Mouse (Mus musculus): ENCODE measurements around the gene Aff1.

Gene Aff1

GRCm38 (mm10) chr5:103770447-103771222 is 78.5 kb downstream of the Aff1 start:
- DNase-seq (ENCODE audit: extremely low spot score, low spot score), result no peak

GRCm38 (mm10) chr5:103771380-103771779 is 79.2 kb downstream of the Aff1 start:
- no peak for DNase-seq (ENCODE audit: extremely low spot score, low spot score)

- no peak for DNase-seq (ENCODE audit: extremely low spot score, low spot score)
These were observed 80.1 kb downstream of the Aff1 start for GRCm38 (mm10) chr5:103772252-103772651.

GRCm38 (mm10) chr5:103773100-103773552 is 81.0 kb downstream of the Aff1 start:
- peak; percentile 45 for DNase-seq (ENCODE audit: extremely low spot score, low spot score)

GRCm38 (mm10) chr5:103774703-103775333 is 82.6 kb downstream of the Aff1 start:
- DNase-seq (ENCODE audit: extremely low spot score, low spot score), result no peak

GRCm38 (mm10) chr5:103775429-103775828 is 83.3 kb downstream of the Aff1 start:
- no peak for DNase-seq (ENCODE audit: extremely low spot score, low spot score)

- no peak for DNase-seq (ENCODE audit: extremely low spot score, low spot score)
These were observed 84.7 kb downstream of the Aff1 start for GRCm38 (mm10) chr5:103776842-103777241.

GRCm38 (mm10) chr5:103777446-103777845 is 85.3 kb downstream of the Aff1 start:
- DNase-seq (ENCODE audit: extremely low spot score, low spot score), result no peak

- DNase-seq (ENCODE audit: extremely low spot score, low spot score), result peak; percentile 85
These were observed 86.3 kb downstream of the Aff1 start for GRCm38 (mm10) chr5:103778314-103779117.

GRCm38 (mm10) chr5:103779836-103780235 is 87.7 kb downstream of the Aff1 start:
- no peak for DNase-seq (ENCODE audit: extremely low spot score, low spot score)

GRCm38 (mm10) chr5:103780266-103780665 is 88.1 kb downstream of the Aff1 start:
- no peak for DNase-seq (ENCODE audit: extremely low spot score, low spot score)

- no peak for DNase-seq (ENCODE audit: extremely low spot score, low spot score)
These were observed 88.7 kb downstream of the Aff1 start for GRCm38 (mm10) chr5:103780836-103781235.

- DNase-seq (ENCODE audit: extremely low spot score, low spot score), result no peak
These were observed 91.0 kb downstream of the Aff1 start for GRCm38 (mm10) chr5:103783086-103783668.

- no peak for DNase-seq (ENCODE audit: extremely low spot score, low spot score)
These were observed 93.9 kb downstream of the Aff1 start for GRCm38 (mm10) chr5:103786096-103786495.

GRCm38 (mm10) chr5:103788476-103788875 is 96.3 kb downstream of the Aff1 start:
- DNase-seq (ENCODE audit: extremely low spot score, low spot score), result no peak

- no peak for DNase-seq (ENCODE audit: extremely low spot score, low spot score)
These were observed 96.8 kb downstream of the Aff1 start for GRCm38 (mm10) chr5:103788976-103789375.

GRCm38 (mm10) chr5:103789619-103790116 is 97.5 kb downstream of the Aff1 start:
- no peak for DNase-seq (ENCODE audit: extremely low spot score, low spot score)

- no peak for DNase-seq (ENCODE audit: extremely low spot score, low spot score)
These were observed 99.6 kb downstream of the Aff1 start for GRCm38 (mm10) chr5:103791741-103792140.

- DNase-seq (ENCODE audit: extremely low spot score, low spot score), result no peak
These were observed 102.9 kb downstream of the Aff1 start for GRCm38 (mm10) chr5:103795121-103795520.

- no peak for DNase-seq (ENCODE audit: extremely low spot score, low spot score)
These were observed 103.9 kb downstream of the Aff1 start for GRCm38 (mm10) chr5:103796035-103796434.

GRCm38 (mm10) chr5:103797774-103798173 is 105.6 kb downstream of the Aff1 start:
- no peak for DNase-seq (ENCODE audit: extremely low spot score, low spot score)
